Mouse (Mus musculus): ENCODE results near the gene Poldip3.
A peak's percentile ranks its signal among the peaks of the same experiment; 100 is the strongest.

Poldip3 gene

DNA sequence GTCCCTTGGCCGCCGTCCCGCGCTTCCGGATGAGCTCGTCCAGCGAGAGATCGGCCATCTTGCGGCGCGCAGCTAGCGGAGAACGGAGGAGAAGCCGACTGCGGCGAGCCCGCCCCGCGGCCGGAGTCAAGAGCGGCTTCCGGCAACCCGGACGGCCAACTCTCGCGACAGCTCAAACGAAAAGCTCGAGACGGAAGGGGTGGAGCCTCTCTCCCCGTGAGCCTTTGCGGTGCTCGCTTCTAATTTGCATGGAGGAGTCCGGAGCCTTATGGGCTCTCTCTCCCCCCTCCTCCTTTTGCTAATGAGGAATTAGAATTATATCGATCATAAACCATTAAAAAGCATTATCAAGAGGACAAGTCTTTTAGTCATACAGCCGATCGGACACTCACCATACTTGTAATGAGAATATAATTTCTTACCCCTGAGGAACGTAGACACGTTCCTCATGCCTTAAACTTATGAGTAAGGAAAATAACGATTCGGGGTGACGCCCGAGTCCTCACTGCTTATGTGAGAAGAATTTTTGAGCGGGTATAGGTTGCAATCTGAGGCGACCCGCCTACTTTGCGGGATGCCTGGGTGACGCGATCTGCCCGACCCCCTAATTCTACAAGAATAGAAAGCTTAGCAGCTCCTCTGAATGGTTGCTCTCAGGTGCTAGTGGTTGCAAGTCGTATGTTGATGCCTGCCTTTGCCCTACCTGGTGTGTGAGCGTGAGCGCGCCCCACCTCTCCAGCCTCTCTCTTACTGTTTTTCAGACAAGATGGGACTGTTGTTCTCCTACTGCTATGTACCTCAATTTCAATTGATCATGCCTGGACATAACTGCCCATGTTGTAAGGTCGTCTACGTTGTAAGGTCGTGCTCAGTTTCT is at the start of gene Poldip3:
Poldip3 (minus strand) TSS at position 189 of the 877 bp plus-strand sequence.
- peak; percentile 93 to 99 for DNase-seq (ENCODE audit: low spot score in 2 of 2)

DNA sequence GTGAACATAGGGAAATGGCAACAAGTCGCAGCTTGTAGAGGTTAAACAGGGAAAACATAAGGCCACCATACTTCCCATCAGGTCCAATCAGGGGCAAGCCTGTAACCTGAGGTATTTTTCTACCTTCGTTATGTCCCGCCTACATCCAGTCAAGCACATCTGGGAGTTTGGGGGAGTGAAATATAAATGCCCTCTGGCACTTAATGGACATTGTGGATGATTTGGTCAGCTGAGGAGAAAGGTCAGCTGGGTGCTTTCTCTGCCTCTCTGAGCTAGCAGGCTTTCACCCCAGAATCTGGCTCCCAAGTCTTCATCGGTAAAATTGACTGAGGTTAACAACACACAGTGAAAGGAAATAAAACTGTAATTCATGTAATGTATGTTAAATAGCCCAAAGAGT is 44.2 kb upstream of the Poldip3 start:
- DNase-seq (ENCODE audit: low spot score in 2 of 2) = no peak

DNA sequence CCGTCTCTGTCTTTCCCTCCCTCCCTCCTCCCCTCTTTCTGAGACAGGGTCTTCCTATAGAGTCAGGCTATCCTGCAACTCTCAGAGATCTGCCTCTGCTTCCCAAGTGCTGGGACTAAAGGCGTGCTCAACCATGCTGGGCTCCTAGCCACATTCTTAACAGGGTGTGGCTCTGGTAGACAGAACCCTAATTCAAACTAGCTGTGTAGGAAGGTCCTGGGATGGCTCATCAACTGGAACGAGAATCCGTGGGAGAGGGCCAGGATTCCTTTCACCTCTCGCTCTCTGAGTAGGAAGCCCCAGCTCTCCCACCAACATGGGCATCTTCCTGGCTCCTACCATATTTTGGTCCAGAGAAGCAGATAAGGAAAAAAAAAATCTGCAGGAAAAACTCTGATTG is 33.2 kb upstream of the Poldip3 start:
- no peak for DNase-seq (ENCODE audit: low spot score in 2 of 2)

DNA sequence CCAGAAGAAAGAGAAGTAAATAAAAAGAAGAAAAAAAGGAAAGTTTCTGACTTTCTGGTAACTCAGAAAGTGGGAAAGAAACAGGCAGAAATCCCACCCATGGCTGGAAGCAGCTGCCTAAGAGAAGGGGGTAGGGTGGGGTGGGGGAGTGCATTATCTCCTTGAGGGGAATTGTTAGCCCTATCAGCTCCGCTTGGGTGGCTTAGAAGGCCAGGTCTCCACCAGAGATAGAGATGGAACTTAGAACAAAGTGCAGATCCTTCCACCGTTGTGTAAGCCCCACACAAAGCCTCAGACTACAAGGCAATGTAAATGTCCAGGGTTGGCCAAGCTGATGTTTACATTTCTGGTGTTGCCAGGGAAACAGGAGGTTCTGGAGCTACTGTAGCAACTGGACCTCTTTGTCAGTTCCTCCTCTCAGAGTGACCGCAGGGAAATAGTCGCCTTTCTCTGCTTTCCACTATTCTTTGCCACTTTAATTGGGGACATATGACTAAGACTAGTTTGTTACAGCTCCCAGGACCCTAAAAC is 32.7 kb upstream of the Poldip3 start:
- DNase-seq (ENCODE audit: low spot score in 2 of 2) = no peak

DNA sequence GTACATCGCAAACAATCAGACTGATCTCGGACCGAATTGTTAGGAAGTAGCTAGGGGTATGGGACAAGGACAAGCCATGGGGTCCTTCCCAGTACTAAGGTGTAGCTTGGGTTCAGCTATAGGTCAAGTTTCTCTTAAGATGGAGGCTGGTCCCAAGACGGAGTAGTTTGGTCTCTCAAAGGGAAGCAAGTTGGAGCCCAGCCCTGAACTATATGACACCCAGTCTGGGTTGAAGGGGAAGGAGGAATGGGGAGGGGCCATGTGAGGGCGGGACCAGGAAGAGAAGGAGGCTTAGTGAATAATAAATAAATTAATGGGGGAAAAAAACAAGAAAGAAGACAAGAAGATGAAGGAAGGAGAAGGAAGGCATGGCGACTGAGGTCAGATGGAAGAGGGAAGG is 30.8 kb upstream of the Poldip3 start:
- no peak for DNase-seq (ENCODE audit: low spot score in 2 of 2)

DNA sequence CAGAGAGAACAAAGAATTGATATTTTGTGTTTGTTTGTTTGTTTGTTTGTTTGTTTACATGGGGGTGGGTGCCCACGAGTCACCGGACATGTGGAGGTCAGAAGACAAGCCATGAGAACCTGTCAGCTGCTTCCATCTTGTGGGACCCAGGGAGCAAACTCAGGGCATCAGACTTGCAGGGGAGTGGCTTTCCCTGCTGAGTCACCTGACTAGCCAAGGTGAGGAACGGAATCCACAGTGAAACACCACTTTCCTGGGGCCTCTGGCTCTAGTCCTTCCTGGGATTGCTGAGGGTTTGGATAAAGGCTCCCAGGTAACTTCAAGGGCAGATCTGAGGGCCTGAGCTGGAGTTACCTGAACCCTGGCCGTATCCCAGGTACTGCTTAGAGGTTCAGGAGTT is 27.5 kb upstream of the Poldip3 start:
- no peak for DNase-seq (ENCODE audit: low spot score in 2 of 2)

DNA sequence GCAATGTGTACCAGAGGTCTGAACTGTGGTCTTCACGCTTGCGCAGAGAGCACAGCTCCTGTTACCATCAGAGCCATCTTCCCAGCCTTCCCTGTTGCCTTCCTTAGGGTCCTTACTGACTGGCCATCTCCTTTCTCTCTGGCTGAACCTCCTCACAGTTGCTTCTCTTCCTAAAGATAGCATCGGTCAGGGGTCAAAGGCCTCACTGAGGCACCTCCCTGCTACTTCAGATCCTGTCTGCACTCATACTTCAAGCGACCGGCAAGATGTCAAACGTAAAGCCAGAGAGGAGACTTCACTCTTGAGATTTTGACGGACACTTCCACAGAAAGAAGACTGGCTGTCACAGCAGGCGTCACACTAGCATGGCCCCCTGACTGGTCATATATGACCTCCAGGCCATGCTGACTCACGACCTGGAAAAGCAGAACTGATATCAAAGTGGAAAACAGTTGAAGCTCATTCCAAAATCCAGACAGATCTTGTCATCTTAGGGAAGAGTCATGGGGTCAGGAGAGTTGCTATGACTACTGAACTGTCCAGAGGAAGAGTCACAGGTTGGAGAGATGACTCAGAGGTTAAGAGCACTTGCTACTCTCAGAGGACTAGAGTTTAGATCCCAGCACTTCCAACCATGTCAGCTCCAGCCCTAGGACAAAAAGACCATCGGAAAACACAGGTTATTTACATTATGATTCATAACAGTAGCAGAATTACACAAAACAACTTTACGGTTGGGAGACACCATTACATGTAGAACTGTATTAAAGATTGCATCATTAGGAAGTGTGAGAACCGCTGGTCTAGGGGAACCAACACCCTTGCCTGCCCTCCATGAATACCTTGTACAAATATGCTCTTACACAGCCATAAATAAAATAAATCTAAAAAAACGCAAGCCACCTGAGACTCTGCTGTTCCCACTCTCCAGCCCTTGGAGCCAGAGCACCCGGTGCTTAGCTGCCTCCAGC is 25.0 kb upstream of the Poldip3 start:
- DNase-seq (ENCODE audit: low spot score in 2 of 2) = no peak

DNA sequence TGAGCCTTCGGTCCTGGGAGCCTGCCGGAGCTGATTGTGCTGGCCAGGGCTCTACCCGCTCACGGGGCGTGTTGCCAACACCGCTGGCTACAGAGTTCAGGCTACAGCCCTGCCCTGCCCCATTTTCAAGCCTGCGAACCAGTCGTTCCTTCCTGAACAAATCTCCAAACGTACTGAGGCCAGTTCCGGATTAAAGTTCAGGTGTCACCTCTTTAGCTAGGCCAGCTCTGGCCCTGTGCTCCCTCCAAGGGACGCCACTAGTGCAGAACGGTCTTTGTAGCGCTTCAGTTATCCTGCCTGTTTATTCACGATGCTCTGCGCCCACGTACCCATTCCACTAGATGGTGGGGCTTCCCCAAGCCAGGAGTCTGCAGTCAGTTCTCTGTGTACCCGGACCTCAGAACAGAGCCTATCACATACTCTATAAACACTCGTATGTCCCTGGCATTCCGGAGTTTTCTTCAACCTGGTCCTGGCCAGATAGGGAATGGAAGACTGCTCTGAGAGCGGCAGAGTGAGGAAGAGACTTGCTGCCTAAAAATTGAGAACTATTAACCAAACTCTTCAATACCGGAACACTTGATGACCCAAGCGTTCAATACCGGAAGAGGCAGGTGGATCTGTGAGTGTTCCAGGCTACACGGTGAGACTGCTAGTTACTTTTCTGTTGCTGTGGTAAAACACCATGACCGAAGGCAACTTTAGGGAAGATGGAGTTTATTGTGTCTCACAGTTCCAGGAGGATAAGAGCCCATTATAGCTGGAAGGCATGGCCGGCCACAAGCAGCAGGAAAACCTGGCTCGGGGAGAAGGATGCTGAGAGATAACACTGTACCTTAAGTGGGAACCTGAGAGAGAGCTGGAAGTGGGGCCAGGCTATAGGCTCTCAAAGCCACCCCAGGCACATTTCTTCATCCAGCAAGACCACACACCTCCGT is 23.6 kb upstream of the Poldip3 start, which contains the start of gene Cyb5r3:
Cyb5r3 (minus strand) TSS at position 101 of the 938 bp plus-strand sequence.
- DNase-seq (ENCODE audit: low spot score in 2 of 2) = no peak

DNA sequence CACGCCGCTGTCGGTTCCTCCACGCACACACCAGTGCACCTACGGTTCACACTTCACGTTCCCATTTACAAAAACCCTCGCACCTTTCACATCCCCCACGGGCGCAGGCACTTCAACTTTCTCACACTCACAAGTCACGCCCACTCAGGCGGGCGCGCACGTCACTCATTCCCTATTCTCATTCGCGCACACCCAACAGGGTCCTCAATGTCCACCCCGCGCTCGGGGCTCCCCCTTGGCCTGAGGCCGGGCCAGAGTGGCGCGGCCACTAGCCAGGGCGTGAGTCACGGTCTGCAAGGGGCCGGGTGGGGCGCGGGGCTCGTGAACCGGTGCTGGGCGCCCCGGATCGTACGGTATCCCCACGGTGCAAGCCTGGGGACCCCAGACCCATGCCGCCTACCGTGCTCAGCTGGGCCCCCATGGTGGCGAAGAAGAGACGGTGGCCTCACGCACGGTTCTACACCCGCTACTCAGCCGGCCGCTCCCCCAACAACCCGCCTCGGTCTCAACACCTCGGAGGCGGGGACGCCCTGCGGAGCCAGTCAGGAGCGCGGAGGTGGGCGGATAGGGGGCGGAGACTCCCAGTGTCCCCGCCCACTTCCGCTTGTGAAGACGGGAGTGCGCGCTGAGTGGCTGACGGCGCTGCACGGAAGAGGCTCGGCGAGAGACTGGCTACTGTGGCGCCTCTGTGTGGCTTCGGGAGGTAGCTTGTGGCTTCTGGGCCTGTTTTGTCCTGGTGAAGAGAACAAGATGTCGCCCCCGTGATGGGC is 22.7 kb upstream of the Poldip3 start:
- peak; percentile 93 to 97 for DNase-seq (ENCODE audit: low spot score in 2 of 2)

DNA sequence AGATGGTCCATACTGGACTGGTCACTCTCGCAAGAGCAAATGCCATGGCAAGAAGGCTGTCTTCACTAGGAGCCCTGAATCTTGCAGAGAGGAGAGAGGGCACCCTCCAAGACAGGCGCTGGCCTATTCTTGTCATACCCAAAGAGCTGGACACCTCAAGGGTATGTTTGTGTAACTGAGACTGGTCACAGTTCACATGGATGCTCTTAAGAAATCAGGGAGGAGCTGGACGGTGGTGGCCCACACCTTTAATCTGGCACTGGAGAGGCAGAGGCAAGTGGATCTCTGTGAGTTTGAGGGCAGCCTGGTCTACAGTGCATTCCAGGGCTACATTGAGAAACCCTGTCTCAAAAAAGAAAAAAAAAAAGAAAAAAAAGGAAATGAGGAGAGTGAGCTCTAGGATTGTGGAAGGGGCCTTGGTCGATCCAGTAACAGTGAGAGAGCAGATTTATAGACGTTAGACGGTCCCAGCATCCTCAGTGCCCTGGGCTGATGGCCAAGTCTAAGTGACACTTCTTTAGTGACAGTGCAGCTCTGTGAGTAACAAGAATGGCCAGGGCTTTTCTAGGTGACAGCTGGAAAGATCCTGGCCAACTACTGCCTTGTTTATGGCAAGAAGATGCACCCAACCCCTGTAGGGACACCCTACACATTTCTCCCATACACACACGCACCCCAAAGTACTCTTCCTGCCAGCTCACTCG is 21.9 kb upstream of the Poldip3 start:
- DNase-seq (ENCODE audit: low spot score in 2 of 2) = no peak

DNA sequence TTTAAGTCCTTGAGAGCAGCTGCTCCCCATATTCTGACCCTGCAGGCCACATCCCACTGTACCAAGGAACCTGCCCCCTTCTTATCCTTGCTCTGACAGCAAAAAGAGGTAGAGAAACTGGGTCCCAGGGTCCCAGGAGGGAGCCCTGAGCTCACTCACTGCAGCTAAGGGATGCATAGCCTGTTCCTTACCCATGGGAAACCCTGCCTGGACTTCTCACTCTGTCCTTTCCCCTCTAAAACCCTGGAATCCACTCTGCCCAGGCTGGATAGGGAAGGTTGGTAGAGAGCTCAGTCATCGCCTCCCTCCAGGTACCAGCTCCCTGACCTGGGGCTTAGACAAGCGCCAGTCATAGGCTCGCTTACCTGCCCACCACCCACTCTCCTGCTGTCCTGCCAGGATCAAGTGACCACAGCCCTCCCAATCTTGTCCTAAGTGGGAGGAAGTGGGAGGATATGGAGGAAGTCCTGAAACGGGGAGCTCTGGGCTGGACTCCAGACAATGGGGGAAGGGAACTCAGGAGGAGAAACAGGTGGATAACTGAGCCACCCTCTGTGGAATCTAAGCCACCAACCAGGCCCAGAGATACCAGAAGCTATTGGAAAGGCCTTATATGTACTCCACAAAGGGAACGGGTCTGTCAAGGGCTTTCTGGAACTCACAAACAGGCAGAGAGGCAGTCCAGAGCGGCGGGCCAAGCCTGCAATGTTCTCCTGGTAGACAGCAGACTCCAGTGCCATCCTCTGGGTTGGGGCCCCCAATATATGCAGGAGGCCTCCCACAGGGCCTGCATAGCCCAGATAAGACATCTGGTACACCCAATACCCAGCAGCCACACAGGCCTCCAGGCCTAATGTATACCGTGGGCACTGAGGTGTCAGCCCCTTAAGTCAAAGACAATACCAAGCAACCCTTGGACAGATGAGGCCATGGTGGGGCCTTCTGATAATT is 20.9 kb upstream of the Poldip3 start:
- DNase-seq (ENCODE audit: low spot score in 2 of 2) = no peak

DNA sequence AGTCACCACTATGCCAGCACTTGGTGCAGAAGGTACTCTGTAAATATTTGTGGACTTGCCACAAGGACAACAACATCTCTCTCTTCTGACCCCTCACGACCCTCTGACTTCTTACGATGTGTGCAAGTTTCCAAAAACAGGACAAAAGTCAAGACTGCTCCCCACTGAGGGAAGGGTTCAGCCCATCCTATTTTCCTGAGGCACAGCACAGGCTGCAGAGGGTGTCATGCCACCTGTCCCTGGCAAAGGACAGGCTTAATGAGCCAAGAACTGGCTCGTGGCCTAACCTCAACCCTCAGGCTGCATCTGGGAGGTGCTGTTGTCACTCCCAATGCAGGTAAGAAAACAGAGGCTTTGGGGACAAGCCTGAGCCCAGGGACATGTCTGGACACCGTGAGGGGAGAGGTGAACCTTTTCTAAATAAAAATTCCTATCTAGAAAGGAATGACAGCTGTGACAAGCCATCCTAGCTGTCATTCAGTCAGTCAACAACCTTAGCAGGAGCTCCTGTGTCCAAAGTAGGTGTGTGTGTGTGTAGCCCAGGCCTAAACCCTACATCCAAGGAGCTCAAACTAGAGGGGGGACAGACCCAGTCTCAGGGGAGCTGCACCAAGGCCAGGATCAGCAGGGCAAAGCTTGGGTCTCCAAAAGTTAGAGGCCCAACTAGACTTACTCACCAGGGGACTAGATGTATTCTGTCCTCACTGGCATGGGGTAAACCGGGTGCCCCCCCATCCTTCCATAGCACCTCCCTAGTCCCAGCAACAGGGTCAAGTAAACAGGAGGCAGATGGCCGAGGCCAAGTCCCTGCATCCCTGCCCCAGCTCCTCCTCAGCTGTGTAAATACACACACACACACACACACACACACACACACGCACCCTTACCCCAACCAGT is 19.9 kb upstream of the Poldip3 start:
- DNase-seq (ENCODE audit: low spot score in 2 of 2) = no peak

DNA sequence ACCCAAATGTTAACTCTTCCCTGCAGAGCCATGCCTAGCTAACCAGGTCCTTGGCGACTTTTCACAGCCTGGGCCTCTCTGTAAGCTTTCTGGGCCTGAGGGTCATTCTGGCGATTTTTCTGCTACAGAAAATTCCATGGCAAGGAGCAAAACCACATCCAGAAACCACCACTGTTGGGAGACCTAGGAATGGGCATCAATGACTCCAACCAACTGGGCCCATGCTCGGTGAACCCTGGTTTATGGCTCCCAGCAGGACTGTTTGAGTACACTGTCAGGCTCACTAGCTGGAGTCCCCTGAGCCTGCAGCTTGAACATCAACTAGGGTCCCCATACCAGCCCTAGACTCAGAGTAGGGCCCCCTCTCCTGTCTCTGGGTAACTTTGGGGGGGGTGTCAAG is 19.1 kb upstream of the Poldip3 start:
- no peak for DNase-seq (ENCODE audit: low spot score in 2 of 2)

DNA sequence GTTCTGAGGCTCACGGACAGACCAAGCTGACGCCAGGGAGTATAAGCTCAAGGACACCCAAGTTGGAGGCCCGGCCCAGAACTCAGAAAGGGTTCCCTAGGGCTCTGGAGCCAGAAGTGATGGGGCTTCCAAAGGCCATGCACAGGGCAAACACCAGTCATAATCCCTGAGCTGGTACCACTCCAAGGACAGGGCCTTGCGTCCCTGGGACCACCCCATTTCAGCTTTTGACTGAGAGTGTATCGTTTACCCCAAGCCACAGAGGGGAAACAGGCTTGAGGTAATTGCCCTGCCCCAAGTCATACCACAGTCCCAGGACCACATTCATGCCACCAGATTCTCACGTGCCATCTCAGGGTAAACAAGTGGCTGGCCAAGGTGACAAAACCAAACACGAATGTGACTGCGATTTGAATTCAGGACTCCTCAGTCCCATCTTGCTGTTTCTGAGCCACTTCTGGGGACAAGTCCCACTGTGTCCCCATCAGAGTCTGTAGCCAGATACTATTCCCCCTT is 18.4 kb upstream of the Poldip3 start:
- DNase-seq (ENCODE audit: low spot score in 2 of 2) = no peak

DNA sequence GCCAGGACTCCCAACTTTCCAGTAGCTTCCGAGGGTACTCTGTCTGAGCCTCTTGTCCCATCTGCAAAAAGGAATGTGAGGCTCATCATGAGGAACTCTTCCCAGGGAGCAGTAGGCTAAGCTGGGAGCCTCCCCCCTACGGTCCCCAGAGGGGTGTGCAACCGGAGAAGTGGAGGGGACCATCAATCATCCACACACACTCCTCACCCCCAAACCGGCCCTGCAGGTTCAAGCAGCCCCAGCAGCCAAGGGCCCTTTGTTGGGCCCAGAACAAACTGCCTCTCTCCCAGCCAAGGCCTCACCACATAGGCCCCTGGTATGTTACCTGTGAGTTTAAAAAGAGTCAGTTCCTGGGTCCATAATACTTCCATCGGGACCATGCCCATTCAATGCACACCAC is 17.9 kb upstream of the Poldip3 start:
- no peak for DNase-seq (ENCODE audit: low spot score in 2 of 2)

DNA sequence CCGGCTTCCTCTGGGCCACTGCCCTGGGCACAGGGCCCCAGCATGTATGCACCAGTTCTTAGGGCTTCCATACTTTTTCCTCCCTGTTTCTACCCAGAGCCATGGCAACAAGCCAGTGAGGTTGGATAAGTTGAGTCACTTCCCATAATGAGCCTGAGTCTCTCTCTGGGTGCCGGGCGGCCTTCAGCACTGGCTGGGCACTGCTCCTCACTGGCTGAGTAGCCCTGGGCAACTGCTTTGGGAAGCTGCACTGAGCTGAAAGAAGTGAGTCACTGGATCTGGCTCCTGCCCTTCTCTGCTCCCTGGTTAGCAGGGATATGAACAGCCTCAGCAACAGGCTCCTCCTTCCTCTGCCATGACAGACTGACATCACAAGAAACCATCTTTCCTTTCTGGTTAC is 17.5 kb upstream of the Poldip3 start:
- no peak for DNase-seq (ENCODE audit: low spot score in 2 of 2)

Measured in left cerebral cortex, adult 9 months (tissue).